Mouse (Mus musculus): ENCODE results near the gene Smpd4.

DNA sequence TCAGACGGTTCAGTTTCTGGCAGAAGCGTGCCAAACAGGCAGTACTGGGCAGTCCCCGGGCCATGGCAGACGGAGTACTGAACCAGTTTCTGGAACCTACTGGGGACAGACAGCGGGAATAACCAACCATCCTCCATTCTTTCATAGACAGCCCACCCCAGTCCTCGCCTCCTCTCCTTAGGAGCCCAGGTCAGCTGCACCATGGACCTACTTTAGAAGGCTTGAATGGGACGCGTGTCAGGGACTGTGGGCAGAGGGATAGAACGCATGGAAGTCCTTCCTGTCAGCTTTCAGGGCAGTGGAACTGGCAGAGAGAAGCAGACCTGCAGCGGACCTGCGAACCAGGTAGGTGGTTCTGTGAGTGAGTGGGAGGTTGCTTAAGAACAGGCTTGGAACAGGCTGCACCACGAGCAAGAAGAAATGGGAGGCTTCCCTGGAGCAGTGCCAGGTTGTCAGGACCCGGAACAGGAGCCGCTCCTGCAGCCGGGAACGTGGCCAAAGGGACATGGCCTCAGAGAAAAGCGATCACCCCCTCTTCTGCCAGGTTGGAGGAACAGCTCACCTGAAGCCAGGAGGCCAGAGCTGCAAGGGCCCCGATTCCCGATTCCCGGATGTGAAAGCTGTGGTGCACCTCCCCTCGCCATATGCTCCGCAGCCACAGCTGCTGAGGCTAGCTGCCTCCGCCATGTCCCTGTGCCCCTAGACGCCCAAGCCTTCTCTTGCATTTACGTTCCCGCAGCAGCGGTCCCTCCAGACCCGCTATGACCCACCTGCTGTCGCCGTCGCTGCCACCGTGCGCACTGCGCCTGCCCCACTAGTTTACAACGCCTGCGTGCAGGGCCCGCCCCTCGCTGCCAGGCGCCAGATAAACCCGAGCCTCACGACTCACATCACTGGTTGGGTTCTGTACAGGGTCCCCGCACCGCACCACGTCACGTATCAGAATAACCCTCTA, 43.0 kb upstream of the Smpd4 start:
- peak; percentile 42; the same call in 1 of the 2 replicates for TF ChIP-seq POLR2A (IDR thresholded peaks at IDR 0.05; ENCODE audit: borderline replicate concordance, extremely low read depth, low read depth, low read length)
- TF ChIP-seq CTCF (IDR thresholded peaks at IDR 0.05; ENCODE audit: insufficient read depth, low read length), result no peak
